Mouse (Mus musculus) hindlimb bud, embryonic 11.5 days (tissue): ENCODE measurements at regions not wholly inside any gene's neighbourhood (a gene's known extent, or its start where the extent isn't known, plus 50 kb on each side); places are given as distances from the start of the nearest gene placed in this dataset.

Experiments used
- DNase-seq: peaks from one replicate; pipeline ENCODE4 v3.0.0-alpha.2; 2012; ENCODE audit warnings: low read depth, low spot score; ENCODE audit errors: extremely low spot score

- DNase-seq = no peak
Observed at GRCm38 (mm10) chr9:82712769-82713733, 116.3 kb upstream of the Irak1bp1 start.

GRCm38 (mm10) chr9:82728652-82729051, 100.7 kb upstream of the Irak1bp1 start:
- no peak for DNase-seq

- DNase-seq = no peak
Observed at GRCm38 (mm10) chr9:82729646-82730045, 99.7 kb upstream of the Irak1bp1 start.

GRCm38 (mm10) chr9:82733024-82733585, 96.2 kb upstream of the Irak1bp1 start:
- DNase-seq = no peak

GRCm38 (mm10) chr9:82734959-82735358, 94.4 kb upstream of the Irak1bp1 start:
- DNase-seq = no peak

- no peak for DNase-seq
Observed at GRCm38 (mm10) chr9:82759979-82760378, 69.4 kb upstream of the Irak1bp1 start.

- DNase-seq = no peak
Observed at GRCm38 (mm10) chr9:82760682-82761468, 68.5 kb upstream of the Irak1bp1 start.

- DNase-seq = no peak
Observed at GRCm38 (mm10) chr9:82763651-82764050, 65.7 kb upstream of the Irak1bp1 start.
